Mouse (Mus musculus) large intestine, adult 2 months (tissue): ENCODE results near the gene Ttc26. TPM values are rescaled to one million over a fixed set of nuclear protein-coding genes. Genes with fewer than 3 reads are reported as not detected.
A peak's percentile ranks its signal among the peaks of the same experiment; 100 is the strongest.

Source experiments
- DNase-seq: peaks from one replicate; pipeline ENCODE4 v3.0.0-alpha.2; 2012; ENCODE audit warnings: low read depth, low spot score
- WGBS: fragments of 180-500 bp; shearing (Covaris S2); methylation state at CpG from one replicate; pipeline ENCODE4 v1.1.7; 2018; 5-methylcytosine and 5-hydroxymethylcytosine counted together
- polyA plus RNA-seq: library from polyadenylated mRNA; depleted of rRNA; stranded (reverse); fragments of >200 nt; gene quantifications from 2 replicates; pipeline ENCODE4 v1.2.3, GENCODE M21; 2012; rRNA removed

Gene Ttc26
- 0.34 and 0.40 TPM in 2 replicates for polyA plus RNA-seq

DNA sequence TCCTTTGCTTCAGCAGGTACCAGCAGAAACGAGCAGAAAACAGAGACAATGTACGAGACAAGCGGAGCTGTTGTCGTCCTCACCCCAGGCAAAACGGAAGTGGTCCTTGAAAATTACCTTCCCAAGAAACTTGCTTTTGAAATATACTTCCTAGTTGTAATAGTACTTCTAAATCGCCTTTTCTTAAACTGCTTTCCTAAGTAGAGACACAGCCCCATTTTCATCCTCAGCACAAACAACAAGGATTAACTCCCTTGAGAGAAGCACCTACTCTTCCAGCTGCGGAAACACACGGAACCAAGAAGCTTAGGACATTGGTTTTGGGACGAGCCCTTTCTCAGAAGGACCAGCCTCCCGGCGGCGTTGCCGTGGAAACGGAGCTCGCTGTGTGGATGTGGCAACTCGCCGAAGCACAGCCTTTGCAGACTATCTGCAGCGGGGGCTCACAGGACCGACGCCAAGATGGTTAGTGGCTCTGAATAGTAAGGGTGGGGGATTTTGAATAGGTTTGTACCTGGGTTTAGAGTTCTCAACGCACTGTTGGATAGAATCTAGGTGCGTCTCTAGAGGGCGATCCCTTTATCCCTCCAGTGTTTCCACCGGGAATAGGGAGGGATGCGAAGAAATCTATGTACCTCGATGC, at the start of gene Ttc26:
Gene Ttc26 (plus strand): TSS at position 341 of the 643 bp plus-strand sequence.
- WGBS, result under 1% methylated on average over 26 of the region's 26 CpGs
- peak; percentile 56 for DNase-seq

DNA sequence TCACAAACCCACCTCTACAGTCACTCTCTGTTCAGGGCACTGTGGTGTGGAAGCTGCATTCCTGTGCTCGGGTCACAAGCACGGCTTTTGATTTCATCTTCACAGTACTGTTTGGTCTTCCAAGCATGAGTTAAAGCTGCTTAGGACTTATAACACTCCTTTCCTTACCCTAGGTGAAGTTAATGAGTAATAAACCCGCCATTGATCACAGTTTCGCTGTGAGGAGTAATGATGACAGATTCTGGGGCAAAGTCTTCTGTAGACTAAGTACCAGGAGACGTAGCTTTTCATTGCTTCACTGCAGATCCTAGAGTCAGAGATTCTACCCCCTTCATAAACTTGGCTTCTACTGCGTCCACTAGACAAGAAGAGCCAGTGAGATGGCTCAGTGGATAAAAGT, 46.0 kb upstream of the Ttc26 start:
- 59% methylated on average over 6 of the region's 6 CpGs for WGBS
- no peak for DNase-seq

DNA sequence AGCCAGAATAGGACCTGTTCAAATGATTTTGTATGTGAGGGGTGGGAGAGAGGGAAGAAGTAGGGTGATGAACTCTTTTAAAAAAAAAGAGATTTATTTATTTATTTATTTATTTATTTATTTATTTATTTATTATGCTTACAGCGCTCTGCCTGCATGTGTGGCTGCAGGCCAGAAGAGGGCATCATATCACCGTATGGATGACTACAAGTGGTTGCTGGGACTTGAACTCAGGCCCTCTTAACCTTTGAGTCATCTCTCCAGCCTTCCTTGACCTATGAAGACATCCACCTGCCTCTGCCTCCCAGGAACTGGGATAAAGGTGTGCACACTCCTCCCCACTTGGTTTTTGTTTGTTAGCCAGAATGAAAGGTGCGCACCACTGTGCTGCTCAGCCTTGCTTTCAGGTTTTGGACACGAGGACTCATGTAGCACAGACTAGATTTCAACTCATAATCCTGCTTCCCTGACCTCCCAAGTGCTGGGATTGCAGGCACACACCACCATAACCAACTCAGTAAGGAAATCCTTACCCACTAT, 44.0 kb upstream of the Ttc26 start:
- DNase-seq, result no peak
- WGBS, result 96% methylated on average over 4 of the region's 4 CpGs

DNA sequence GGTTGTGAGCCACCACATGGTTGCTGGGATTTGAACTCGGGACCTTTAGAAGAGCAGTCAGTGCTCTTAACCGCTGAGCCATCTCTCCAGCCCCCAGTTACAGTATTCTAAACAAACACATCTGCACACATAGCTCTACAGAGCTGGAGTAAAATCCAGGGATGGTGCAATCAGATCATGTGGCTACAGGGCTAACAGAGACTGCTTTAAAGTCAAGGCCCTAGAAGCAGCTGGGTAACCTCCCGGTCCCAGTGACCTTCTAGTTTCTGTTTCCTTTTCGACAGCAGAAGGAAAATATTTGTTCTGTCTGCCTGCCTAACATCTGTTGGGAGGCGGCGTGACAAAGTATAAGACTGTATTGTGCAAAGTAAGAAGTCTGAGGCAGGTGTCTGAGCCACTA, 43.3 kb upstream of the Ttc26 start:
- DNase-seq, result no peak
- WGBS, result 23% methylated on average over 6 of the region's 6 CpGs

DNA sequence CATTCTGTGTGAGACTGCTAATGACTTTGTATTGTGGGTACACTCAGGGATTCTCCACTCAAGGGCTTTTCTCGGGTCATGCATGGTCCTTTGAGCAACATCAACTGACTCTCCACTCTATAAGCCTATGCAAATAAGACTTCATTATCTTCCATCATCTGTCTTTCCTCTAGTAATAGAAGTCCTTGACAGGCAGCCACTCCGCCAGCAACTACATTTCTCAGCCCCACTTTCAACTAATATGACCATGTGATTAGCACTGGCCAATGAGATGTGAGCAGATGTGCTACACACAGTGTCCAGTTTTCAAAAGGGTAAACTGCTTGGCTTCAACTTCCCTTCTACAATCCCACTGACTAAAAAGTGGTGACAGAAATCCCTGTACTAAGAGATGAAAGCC, 42.2 kb upstream of the Ttc26 start:
- DNase-seq, result no peak
- WGBS, result 82% methylated on average over 2 of the region's 2 CpGs

DNA sequence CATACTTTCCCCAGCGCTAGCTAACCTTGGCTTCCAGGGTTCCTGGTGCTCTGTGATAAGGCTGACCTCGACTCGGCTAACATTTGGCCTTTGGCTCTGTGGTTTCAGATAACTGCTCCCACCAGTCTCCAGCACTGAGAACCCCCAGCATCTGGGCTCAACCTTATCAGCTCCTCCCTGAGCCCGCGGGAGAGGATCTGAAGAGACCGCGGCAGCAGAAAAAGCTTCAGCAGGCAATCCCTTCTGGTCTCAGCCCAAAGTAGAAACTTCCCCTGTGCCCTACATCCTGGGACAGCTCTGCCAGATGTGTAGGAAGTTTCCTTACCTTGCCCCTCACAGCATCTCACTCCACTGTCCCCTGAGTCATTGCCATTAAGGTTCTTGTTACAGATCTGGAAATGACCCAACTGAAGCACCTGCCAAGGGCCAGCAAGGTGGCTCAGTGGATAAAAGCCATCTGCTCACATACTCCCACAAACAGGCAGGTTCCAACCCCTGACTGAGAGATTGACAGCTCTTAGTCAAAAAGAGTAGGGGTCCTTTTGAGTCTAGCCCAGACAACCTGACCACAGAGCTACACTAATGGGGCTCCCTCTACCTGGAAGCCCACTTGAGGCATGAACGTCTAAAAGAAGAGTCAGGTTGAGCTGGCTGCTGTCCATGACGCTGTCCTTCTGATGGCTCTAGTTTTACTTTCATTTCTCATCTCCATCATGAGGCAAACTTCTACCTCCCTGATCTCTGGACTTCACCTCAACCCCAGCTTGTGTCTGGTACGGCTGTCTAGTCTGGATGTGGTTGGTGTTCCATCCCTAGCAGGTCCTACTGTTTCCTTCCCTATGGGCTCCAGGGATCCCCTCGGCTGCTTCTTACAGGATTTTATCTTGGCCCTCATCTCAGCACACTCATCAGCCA, 39.3 kb upstream of the Ttc26 start:
- 37% methylated on average over 11 of the region's 11 CpGs for WGBS
- DNase-seq, result no peak

DNA sequence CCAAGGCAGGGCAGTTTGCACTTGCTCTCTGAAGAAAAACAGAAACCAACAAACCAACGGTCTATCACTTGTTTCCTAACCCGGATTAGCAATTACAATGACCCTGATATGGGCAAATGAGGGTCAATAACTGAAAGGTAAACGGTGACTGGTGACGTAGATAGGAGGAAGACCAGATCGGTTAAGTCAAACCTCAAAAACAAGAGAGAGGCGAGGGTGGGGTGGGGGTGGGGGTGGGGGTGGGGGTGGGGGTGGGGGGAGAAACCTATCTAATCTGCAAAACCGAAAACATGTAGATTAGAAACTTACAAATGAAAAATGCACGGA, 38.6 kb upstream of the Ttc26 start:
- 27% methylated on average over 8 of the region's 8 CpGs for WGBS
- no peak for DNase-seq

DNA sequence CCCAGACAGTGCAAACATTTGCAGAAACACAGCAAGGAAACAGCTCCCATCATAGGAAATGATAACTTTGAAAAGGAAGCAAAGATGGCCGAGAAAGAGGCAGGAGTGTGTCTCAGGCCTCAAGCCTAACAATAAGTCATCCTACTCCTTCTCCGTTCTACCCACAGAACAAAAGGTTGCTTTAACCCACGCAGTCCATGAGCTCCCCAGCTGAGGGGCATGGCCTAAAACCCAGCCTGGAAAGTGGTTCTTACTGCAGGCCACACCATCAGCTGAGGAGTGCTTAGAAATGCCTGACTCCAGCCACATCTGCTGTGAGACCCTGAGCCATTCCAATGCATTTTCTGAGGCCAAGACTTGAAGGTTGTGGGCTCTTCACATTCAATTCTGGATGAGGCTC, 37.7 kb upstream of the Ttc26 start:
- DNase-seq, result no peak
- WGBS, result 57% methylated on average over 3 of the region's 3 CpGs

DNA sequence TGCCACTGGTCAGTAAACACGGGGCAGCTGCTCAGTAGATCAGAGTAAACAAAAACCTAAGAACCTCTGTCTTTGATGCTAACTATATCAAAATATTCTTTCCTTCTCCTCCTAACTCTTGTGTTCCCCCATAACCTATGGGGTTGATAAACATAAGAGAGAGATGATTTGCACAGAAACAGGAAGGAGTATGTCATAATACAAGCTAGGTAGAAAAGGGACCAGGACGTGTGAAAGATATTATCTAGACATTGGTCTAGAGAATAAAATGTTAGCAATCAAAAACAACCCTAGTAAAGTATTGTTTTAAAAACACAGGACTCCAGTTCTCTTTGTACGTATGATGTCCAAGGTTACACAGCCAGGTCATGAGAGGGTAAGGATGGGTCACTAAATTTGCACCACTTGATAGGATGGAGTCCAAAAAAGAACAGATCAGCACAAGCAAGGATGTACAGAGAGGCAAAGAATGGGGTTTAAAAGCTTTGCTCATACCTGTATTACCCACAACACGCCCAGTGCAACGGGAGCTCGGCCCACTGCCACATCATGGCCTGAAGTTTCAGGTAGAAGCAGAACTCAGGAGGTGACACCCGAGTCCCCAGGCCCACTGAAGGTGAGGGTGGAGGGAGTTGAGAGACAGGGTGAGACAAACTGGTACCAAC, 37.1 kb upstream of the Ttc26 start:
- no peak for DNase-seq
- WGBS, result 65% methylated on average over 7 of the region's 7 CpGs

DNA sequence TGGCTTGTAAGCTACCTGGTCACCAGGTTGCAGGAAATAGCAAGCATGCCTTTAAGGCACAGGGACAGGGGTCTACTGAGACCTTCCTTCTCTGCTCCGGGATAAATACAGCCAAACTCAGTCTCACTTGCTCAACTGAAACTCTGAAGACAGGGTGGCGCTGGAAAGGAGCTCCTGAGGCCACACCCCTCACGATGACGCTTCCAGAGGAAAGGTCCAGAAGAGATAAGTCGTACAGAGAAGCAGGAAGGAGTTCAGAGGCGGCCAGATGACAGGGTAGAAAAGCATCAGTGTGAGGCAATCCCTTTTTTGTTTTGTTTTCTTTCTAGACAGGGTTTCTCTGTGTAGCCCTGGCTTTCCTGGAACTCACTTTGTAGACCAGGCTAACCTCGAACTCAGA, 35.5 kb upstream of the Ttc26 start:
- WGBS, result 17% methylated on average over 7 of the region's 7 CpGs
- no peak for DNase-seq

DNA sequence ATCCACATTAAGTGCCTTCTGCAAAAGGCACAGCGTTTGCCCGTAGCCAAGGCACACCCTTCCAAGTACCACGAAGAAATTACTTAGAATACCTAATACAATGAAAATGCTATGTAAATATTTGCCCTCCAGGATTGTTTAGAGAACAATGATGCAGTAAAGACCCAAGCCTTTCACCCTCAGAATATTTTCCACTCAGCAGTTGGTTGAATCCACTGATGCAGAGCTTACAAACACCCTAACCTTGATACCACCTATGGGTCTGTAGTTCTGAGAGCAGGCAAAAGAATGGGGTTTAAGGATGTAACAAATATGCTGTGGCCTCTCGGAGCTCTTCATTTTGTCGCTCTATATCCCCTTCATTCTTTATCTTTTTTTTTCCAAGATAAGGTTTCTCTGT, 33.4 kb upstream of the Ttc26 start:
- no peak for DNase-seq
- 64% methylated on average over 5 of the region's 5 CpGs for WGBS

DNA sequence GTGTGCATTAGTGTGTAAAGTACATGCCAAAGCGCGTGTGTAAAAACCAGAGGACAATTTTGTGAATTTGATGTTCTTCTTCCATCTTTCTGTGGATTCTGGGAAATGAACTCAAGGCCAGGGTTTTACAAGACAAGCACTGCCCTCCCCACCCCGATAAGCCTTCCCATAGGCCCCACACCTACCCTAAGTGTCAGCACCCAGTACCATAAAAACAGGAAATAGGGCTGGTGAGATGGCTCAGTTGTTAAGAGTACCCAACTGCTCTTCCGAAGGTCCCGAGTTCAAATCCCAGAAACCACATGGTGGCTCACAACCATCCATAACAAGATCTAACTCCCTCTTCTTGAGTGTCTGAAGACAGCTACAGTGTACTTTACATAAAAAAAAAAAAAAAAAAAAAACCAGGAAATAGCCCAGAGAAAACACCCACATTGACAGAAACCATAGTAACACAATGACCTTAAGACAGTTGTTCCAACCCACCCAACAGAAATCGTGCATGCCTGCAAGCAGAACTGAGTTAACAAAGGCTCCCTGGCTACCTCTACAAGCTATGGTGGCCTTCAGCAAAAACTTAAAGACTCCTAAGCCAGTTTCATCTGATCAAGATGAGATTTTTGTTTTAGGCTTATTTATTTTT, 32.3 kb upstream of the Ttc26 start:
- WGBS, result 75% methylated on average over 6 of the region's 6 CpGs
- DNase-seq, result no peak

DNA sequence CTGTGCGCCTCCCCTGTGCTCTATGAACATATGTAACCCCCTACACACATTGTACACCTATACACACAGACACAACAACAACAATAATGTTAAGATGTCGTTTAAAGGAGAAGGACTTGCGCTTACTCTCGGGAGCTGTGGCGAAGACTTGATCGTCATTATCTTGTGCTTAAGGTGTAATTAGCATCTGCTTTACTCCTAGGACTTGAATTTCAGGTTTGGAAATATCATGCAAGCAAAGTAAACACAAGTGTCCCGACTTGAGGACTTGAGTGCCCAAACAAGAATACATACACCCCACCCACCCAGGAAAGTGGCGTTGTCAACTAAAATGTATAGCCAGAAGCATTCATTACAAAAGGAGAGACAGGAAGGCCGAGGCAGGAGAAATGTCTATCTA, 31.5 kb upstream of the Ttc26 start:
- 51% methylated on average over 9 of the region's 9 CpGs for WGBS
- DNase-seq, result no peak

DNA sequence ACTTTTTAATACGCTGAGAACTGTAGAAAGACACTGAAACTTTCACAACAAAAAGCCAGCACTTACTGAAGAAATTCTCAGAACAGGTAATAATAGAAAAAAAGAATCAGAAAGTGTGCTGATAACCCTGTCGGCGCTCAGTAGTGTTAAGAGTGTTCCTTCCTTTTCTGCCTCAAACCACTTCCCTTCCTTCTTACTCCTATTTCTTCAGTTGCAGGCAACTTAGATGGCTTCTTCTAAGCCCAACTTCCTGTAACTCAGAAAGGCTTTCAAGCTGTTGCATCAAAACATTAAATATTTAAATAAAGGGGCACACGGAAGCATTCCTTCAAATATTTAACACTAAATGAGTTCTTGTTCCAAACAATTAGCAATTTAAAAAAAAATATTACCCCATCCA, 29.3 kb upstream of the Ttc26 start:
- DNase-seq, result no peak
- 74% methylated on average over 4 of the region's 4 CpGs for WGBS

DNA sequence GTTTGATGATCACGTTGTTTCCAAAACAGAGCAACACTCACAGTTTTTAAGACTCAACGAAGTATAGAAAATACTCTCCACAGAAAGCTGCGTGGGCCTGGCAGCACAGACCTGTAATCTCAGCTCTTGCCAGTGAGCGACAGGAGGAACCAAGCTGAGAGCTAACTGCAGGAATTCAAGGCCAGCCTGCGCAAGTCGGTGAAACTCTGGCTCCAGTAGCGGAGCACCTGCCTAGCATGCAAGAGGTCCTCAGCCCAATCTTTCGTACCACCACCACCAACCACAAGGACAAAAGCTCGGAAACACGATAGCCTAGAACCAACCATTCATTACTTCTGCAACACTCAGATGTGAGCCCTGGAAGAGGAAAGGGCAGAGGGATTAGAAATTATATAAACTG, 28.8 kb upstream of the Ttc26 start:
- 57% methylated on average over 10 of the region's 10 CpGs for WGBS
- DNase-seq, result no peak

DNA sequence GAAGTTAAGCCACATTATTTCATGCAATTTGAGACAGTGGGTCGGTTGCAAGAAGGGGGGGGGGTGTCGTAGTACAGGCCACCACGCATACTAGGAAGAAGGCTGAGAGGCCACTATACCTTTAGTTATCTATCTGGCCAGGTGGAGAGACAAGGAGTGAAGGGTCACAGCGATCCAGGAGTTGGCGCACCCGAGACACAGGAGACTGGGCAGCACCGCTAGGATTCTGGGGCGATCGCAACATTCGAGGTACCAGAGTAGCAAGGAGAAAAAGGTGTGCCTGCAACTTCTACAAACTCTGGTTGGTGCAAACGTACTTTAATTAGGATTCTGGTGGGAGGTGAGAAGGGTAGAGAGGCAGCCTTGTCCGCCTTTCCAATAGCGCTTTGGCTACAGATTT, 28.1 kb upstream of the Ttc26 start:
- no peak for DNase-seq
- 10% methylated on average over 13 of the region's 13 CpGs for WGBS

DNA sequence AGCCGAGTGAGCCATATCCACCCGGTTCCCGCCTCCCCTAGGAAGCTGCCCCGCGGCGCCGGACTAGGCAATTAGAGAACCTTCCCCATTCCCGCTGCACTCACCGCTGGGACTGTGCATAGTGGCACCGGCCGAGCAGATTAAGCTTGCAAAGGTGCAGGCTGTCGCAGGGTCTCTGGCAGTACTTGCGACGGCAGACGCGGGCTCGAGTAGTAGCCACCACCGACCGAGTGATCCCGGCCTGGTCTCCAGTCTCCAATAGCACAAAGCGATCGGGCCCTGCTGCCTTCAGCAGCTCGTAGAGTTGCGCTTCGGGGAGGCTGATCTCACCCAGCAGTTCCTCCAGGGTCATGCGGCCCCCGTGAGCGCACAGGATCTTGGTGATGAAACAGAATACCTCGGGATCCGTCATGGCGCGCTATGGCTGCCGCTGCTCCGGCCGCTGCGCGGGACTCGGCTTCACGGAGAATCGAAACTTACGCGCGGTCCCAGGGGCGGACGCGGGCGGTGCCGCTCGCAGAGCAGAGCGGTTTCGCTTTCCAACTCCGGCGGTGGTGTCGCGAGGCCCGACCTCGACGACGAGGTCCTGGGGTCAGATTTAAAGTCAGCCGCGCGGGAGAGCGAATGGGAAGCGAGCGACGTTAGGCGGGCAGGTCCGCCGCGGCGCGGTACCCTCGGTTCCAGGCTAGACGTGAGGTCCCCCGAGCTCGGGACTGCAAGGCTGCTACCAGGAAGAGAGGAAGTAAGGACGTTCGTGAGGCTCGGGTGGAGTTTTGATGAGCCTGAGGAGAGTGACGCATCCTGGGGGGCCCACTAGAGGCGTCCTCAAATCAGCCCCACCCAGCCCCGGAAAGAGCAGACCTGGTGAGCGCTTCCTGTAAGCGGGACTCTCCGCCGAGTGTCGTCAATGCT, 27.2 kb upstream of the Ttc26 start, which contains the start of gene Zc3hav1:
Gene Zc3hav1 (minus strand): TSS at position 793 of the 912 bp plus-strand sequence.
- under 1% methylated on average over 87 of the region's 87 CpGs for WGBS
- DNase-seq, result no peak

DNA sequence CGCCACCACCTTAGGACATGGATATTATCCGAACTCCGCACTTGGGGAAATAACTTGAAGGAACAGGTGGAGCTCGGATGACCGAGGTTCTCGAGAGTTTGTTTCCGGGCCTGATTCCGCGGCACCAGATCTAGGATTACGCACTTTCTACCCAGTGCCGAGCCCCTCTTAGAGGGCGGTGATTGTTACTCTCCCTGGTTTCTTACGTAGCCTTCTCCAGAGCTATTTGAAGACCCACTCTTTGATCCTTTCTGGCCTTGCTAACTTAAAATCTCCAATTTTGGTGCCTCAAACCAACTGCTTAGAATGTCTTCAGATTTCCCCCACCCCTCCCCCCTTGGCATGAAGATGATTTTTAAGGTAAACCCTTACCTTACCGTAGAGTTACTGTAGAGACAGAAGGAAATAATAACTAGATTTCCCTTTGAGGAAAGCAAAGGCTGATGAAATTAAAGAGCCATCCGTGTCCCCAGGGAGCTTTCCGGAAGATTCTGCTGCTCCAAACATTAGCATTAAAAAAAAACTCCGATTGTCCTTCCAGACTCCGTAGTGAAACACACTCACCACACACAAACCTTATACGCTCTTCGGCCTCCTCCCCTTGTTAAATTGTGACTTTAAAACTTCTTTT, 26.4 kb upstream of the Ttc26 start:
- no peak for DNase-seq
- WGBS, result 3% methylated on average over 20 of the region's 20 CpGs
